Mouse (Mus musculus) CD8-positive naive resting alpha-beta T cell, adult 2 months (primary cell): ENCODE measurements around the gene Mmp2.
"Not testable (repeated sequence)": the region's sequence is repeated elsewhere in the genome, so short reads cannot be mapped to it uniquely, and the experiment has no call there.

ENCODE experiments used
- DNase-seq, 2 experiments: peaks; one replicate each; pipeline ENCODE4 v3.0.0; 2022; ENCODE audit warnings: low read depth in 2 of 2, low spot score in 2 of 2

Mmp2 gene

DNA sequence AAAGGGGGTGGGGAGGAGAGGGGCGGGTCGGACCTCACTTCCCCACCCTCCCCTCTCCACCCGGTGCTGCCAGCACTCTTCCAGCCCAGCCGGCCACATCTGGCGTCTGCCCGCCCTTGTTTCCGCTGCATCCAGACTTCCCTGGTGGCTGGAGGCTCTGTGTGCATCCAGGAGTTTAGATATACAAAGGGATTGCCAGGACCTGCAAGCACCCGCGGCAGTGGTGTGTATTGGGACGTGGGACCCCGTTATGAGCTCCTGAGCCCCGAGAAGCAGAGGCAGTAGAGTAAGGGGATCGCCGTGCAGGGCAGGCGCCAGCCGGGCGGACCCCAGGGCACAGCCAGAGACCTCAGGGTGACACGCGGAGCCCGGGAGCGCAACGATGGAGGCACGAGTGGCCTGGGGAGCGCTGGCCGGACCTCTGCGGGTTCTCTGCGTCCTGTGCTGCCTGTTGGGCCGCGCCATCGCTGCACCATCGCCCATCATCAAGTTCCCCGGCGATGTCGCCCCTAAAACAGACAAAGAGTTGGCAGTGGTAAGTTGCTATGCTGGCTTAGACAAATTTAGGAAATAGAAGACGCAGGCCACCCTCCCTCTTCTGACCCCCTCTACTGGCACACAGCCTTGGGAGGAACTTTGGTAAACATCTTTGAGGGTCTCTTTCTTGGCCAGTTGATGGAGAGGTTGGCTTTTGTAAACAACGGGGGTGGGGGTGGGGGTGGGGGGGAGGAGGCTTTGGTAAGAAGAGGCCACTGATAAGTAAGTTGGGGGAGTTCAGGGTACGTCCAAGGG lies at the start of gene Mmp2:
TSS of gene Mmp2 (plus strand) at position 49 of the 792 bp plus-strand sequence.
- DNase-seq: no peak

GRCm38 (mm10) chr8:92780976-92781375 lies 46.1 kb upstream of the Mmp2 start:
- no peak for DNase-seq

DNA sequence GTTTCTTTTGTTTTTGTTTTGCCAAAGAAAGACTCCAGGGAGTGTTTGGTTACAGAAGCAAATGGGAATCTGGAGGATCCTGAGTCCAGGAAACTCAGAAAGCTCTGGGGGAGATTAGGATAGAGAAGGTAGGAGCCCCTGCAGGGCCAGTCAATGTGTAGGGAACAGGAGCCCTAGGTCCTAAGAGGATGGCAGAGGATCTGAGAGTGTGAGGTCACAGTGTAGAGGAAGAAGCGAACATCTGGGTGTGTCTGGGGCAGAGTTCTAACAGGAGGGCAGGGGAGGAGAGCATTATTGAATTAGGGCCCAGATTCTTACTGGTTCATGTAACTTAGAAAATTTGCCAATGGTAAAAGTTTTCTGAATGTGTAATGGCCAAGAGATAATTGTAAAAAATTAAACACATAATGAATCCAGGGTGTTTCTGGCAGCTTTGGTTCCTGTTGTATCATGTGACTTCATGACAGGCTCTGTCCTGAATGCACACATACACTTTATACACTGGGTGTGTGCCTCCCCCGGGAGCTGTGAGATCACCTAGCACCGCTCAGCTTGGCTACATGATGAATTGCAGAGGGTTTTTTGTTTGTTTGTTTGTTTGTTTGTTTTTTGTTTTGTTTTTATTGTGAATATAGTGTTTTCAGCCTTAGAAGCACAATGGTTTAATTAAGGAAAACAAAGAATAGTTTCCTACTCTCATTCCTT lies 43.0 kb upstream of the Mmp2 start:
- DNase-seq: no peak

DNA sequence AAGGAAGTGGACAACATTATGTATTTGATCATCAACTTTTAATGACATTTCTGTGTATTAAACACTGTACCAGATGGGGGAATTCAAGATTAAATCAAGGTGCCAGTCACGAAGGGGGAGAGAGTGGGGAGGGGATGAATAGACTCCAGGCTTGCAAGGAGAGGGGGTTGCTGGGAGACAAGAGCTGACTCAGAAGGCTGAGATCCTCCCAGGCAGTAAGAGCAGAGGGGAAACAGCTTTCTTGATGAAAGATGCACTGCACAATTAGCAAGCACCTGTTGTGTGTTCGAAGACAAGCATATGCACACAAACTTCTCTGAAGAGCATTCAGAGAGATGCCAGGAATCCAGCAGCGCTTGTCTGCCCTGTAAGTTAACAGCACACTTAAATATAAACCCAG lies 36.3 kb upstream of the Mmp2 start:
- no peak for DNase-seq

DNA sequence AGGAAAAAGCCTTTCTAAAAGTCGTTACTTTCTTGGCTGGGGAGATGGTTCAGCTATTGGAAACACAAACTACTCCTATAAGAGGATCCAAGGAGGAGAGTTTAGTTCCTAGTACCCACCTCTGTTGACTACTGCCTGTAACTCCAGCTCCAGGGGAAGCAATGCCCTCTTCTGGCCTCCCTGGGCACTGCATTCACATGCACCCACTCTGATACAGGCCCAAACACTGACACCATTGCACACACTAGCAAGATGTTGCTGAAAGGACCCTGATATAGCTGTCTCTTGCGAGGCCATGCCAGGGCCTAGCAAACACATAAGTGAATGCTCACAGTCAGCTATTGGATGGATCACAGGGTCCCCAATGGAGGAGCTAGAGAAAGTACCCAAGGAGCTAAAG lies 35.1 kb upstream of the Mmp2 start:
- not testable (repeated sequence) for DNase-seq

DNA sequence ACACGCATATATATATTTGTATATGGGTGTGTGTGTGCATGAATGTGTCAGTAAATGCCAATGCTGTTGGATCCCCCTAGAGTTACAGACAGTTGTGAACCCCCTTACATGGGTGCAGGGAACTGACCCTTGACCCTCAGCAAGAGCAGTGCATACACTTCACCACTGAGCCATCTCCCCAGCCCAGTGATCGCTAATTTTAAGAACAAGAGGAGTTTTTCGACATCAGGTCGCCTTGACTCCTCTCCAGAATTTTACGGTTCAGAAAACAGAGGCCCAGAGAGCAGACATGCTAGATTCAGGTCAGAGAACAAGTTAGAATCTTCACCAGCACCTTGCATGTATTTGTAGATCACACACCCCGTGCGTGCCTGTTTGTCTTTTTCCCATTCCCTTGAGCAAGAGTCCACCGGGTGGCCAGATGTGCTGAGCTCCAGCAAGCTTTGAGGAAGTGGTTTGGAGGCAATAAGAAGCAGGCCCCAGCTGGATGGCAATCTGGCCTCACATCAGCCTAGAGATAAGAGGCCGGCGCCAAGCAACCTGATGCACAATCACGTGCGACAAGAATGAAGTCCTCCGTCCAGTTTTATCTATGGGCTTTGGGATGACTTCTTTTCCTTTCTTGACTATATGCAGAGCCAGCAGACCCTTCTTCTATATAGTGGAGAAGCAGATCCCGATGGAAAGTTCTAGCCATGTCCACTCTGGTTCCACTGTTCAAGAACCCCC lies 33.1 kb upstream of the Mmp2 start:
- no peak for DNase-seq

- no peak for DNase-seq
These were observed 29.6 kb upstream of the Mmp2 start for GRCm38 (mm10) chr8:92797527-92797931.

GRCm38 (mm10) chr8:92799406-92799805 lies 27.7 kb upstream of the Mmp2 start:
- DNase-seq: no peak

DNA sequence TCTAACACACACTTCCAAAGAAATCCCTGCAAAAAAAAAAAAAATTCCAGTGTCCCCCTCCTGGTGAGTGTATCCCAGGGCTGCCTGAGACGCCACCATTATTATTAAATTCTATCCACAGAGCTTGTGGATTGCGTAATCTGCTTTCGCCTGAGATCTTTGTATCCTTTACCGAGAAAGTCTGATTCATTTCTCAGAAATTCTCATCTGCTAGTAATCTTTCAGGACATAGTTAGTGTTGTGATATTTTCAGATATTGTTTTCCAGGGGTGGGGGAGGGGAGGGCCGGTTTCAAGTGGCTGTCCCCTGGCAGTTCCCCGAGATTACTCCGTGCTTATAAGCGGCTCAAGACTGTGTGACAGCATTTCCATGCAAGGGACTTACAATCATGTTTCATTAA lies 25.9 kb upstream of the Mmp2 start:
- DNase-seq: no peak

- no peak for DNase-seq
These were observed 24.5 kb upstream of the Mmp2 start for GRCm38 (mm10) chr8:92802591-92802990.

DNA sequence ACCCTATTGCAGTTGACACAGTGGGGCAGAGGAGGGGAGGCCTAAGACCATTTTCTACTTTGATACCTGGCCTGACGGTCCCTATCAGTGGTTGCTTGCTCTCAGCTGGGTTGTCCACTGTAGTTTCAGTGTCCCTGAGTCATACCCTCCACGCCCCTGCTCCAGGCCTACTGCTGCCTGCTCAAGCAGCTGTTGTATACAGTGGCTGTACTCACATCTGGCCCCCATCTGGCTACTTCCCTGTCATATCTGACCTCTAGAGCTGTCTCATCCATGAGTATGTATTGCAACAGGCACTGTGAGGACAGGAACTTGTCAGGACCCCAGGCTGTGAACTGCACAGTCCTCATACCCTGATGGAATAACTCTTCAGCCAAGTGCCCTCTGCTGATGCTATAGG lies 14.3 kb upstream of the Mmp2 start:
- no peak for DNase-seq

DNA sequence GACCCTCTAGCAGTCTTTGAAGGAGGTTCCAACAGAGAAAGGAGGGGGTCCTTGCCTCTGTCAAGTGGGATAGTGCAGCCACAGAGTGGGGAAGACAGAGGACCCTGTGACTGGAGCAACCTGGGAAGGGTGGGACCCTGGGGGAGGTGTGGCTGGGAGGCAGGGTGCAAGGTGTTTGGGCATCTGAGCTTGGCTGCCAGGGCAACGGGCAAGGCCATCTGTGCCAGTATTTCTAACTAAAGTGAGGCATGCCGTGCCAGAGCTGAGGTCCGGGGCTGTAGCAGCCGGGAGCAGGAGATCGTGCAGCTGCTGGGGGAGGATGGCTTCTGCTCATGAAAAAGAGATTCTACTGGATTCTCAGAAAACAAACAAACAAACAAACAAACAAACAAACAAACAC lies 11.4 kb upstream of the Mmp2 start:
- no peak for DNase-seq

DNA sequence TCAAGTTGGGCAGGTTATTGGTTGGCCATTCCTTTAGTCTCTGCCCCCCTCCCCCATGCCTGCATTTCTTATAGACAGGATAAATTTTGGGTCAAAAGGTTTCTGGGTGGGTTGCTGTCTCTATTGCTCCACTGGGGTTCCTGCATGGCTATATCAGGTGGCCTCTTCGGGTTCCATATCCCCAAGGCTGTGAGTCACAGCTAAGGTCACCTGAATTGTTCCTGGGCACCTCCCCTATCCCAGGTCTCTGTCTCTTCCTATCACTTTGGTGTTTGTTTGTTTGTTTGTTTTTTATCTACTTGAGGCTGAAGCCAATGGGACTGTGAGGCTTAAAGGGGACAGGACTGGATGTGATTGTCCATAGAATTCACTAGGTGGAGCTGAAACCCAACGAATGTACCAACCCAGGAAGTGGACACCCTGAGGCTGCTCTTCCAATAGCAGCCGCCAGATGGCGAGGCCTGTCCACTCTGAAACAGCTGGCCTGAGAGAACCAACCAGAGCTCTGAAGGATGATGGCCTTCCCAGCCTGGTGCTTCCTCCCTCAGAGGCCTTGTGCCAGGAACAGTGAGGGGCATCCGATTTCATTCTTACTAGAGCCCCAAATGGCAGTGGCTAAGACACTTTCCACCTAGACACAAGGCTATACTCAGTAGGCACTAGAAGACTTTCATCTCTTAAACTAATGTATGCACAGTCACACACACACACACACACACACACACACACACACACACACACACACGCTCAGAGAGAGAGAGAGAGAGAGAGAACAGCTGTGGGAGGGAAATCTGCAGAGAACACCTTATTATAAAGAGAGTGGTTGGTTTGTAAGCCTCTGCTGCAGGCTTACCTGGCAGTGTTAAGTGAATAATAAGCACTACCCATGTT lies 8.9 kb upstream of the Mmp2 start:
- DNase-seq: no peak

- no peak for DNase-seq
These were observed 5.9 kb upstream of the Mmp2 start for GRCm38 (mm10) chr8:92821151-92821550.

DNA sequence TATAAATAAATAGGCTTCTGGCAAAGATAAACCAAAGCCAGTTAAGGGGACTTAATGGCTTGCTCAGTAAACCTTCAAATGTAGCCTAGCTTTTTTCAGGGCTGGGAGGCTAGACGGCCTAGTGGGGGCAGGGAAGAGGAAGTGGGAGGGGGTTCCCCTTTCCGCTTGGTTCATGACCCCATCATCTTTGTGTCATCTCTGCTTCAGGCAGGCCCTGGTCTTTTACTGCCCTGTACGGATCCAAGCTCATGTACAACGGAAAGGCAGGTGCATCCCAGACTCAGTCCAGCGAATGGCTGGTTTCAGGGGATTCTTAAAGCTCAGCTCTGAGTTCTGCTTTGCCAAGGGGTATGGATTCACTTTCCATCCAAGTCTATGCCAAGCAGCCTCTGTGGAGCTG lies 4.7 kb upstream of the Mmp2 start:
- no peak for DNase-seq

DNA sequence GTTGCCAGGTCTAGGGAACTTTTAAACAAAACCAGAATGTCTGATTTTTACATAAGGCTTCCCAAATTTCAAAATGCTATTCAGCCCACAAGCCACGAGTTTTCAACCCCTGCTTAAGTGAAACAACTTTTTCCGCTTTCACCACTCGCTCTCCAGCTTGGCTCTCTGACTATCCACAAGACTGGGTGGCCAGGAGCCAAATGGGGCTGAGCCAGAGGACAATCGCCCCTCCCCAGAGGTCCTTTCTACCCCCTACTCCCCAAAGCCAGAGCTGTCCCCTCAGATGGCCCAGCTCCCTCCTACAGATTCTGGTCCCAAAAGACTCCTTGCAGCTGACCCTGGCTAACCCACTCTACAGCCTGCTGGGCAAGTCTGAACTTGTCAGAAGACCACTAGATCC lies 1.1 kb upstream of the Mmp2 start:
- no peak for DNase-seq

DNA sequence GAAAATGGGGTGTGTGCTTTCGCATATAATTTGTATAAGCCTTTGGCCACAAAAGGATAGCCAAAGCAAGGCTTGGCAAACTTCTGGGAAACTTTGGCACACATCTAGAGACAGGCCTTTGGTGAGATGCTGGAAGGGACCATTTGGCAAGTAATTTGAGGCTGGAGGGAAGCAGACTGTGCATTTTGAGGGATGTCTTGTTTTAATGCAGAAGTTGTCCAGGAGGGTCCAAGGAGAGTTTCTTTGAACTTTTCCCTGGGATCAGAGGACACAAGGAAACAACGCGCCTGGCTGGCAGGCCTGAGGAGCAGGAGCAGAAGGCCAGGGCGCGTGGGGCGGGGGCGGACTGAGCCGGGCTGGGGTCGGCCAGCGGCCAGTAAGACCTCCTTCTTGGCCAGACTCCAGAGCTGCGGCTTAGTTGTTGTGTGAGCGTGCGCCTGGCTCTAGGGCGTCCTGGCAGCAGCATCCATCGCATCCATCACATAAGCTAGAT lies 1.2 kb downstream of the Mmp2 start:
- DNase-seq: no peak

GRCm38 (mm10) chr8:92834065-92834731 lies 7.1 kb downstream of the Mmp2 start:
- no peak for DNase-seq

- no peak for DNase-seq
These were observed 7.9 kb downstream of the Mmp2 start for GRCm38 (mm10) chr8:92834786-92835500.

DNA sequence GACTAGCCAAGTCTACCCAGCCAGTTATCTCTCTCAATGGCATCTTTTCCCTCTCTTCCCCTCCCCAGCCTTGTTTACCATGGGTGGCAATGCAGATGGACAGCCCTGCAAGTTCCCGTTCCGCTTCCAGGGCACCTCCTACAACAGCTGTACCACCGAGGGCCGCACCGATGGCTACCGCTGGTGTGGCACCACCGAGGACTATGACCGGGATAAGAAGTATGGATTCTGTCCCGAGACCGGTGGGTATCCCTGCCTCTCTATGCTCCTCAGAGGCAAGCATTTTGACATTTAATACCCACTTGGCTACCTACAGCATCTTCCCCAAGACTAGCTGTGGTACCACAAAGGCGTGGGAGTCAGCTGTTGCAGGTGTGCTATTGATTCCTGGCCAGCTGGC lies 8.8 kb downstream of the Mmp2 start:
- no peak for DNase-seq
